Mouse (Mus musculus) testis, adult 2 months (tissue): Measurements from ENCODE around the gene Mettl8.

Experiments used
- CTCF ChIP-seq: fragments of 200-500 bp; IDR thresholded peaks from 2 replicates; pipeline ENCODE4 v1.5.1; 2012; ENCODE audit warnings: low read depth, mild to moderate bottlenecking, inconsistent platforms, low read length, moderate library complexity; ENCODE audit not compliant: control insufficient read depth, insufficient read depth, insufficient replicate concordance
- POLR2A ChIP-seq: fragments of 200-500 bp; IDR thresholded peaks from 2 replicates; pipeline ENCODE4 v1.6.1; 2012; ENCODE audit warnings: low read depth, mild to moderate bottlenecking, inconsistent platforms, low read length, moderate library complexity; ENCODE audit not compliant: control insufficient read depth

DNA sequence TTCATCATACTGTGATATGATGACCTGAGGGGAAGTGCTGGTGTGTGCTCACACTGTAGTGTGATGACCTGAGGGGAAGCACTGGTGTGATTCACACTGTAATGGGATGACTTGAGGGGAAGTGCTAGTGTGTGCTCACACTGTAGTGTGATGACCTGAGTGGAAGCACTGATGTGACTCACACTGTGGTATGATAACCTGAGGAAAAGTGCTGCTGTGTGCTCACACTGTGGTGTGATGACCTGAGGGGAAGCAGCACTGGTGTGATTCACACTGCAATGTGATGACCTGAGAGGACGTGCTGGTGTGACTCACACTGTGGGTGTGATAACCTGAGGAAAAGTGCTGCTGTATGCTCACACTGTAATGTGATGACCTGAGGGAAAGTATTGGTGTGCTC is 52.9 kb downstream of the Mettl8 start:
- TF ChIP-seq CTCF = no peak
- TF ChIP-seq POLR2A = no peak
